Comparison of ENCODE assay signal across 9 mouse cellular contexts in genomic region chr5:139933476-139933875, GRCm38 (mm10). TPM values are rescaled to one million over a fixed set of nuclear protein-coding genes. Genes with fewer than 3 reads are reported as not detected.
A peak's percentile ranks its signal among the peaks of the same experiment; 100 is the strongest.
DNase-seq lines count a peak whose midpoint lies in the region; ATAC-seq and TF ChIP-seq lines count a peak whose summit lies in the region.
"Had no signal": no experiment of that assay in that cellular context is flagged by ENCODE, and none has a peak within 500 bp of the region (broad histone marks: within the 10 kb centered on the region; RNA-seq: fewer than 3 reads in every experiment).

No protein-coding gene starts in this region.

- peak; percentile 49 for DNase-seq in gastrocnemius, adult 2 months
- no peak for DNase-seq in gastrocnemius, postnatal 4 days (ENCODE audit: low spot score in 2 of 2)
- DNase-seq in right cerebral cortex, postnatal 4 days, result peak; percentile 46
- DNase-seq in right cerebral cortex, postnatal 25 days, result no peak
- peak; percentile 69 for DNase-seq in lung, postnatal 10 days
- DNase-seq in thymus, postnatal 4 days, result peak; percentile 80

- no peak overlapping the region for H3K4me3 ChIP-seq in gastrocnemius, adult 2 months
- H3K4me3 ChIP-seq: neural tube, embryonic 12.5 days had no signal

- no peak overlapping the region for H3K27ac ChIP-seq in gastrocnemius, adult 2 months
- H3K27ac ChIP-seq: neural tube, embryonic 12.5 days had no signal

- TF ChIP-seq CTCF in gastrocnemius, adult 2 months (IDR thresholded peaks at IDR 0.05), result peak; percentile 62

- ATAC-seq in erythroblast, adult 5-6 weeks (replicated peaks; ENCODE audit: low FRiP score, poor library complexity, severe bottlenecking), result peak; percentile 46; the same call in 1 of the 2 replicates
- ATAC-seq in megakaryocyte, adult 5-6 weeks (ENCODE audit: poor library complexity, severe bottlenecking), result no peak

- intact Hi-C loops in gastrocnemius, adult 2 months (cut with DNase I), result no loop called here

RNA-seq across cellular contexts. Expression of gene Elfn1, which starts 25.7 kb away (rescaled TPM):
- total RNA-seq in gastrocnemius, adult 2 months (2021), result not detected
- total RNA-seq in gastrocnemius, postnatal 4 days (2021), result under 1 TPM; 0.66 to 0.88 TPM
- not detected in 2 replicates for total RNA-seq in erythroblast, adult 5-6 weeks (2015; ENCODE audit: low replicate concordance)
- not detected in 2 replicates for total RNA-seq in erythroblast, adult 5-6 weeks (2017; ENCODE audit: low replicate concordance)
- total RNA-seq in megakaryocyte, adult 5-6 weeks (2015), result not detected in 2 replicates
- not detected in 2 replicates for total RNA-seq in megakaryocyte, adult 5-6 weeks (2017)

Comparison
In these comparisons a context has a peak if more than half of its experiments do, and no peak if none do; other contexts are left out.
1. DNase-seq: peak in gastrocnemius, adult 2 months (single experiment), right cerebral cortex, postnatal 4 days (single experiment), lung, postnatal 10 days (single experiment) and thymus, postnatal 4 days (single experiment); none in gastrocnemius, postnatal 4 days (0 of 2) and right cerebral cortex, postnatal 25 days (single experiment).